Mouse (Mus musculus) kidney, embryonic 15.5 days (tissue): Measurements from ENCODE around the gene Lrp2. TPM values are rescaled to one million over a fixed set of nuclear protein-coding genes. Genes with fewer than 3 reads are reported as not detected.

Experiments
- ATAC-seq: fragments of 200-750 bp; cut with Nextera tagmentation; replicated peaks from 2 replicates; pipeline ENCODE4 v1.8.0; 2017; ENCODE audit warnings: moderate TSS enrichment; ENCODE audit not compliant: low FRiP score
- H3K27ac ChIP-seq: fragments of 300-500 bp; sonication (generic); 2 replicates; pipeline ENCODE4 v1.5.1; 2015; ENCODE audit warnings: mild to moderate bottlenecking, inconsistent platforms
- H3K27me3 ChIP-seq: fragments of 300-500 bp; sonication (generic); 2 replicates; pipeline ENCODE4 v1.6.1; 2015; ENCODE audit warnings: inconsistent platforms
- H3K36me3 ChIP-seq: fragments of 300-500 bp; sonication (generic); 2 replicates; pipeline ENCODE4 v1.6.1; 2015; ENCODE audit warnings: inconsistent platforms
- H3K4me1 ChIP-seq: fragments of 300-500 bp; sonication (generic); 2 replicates; pipeline ENCODE4 v1.6.1; 2015; ENCODE audit warnings: inconsistent platforms
- H3K4me2 ChIP-seq: fragments of 300-500 bp; sonication (generic); 2 replicates; pipeline ENCODE4 v1.6.1; 2015; ENCODE audit warnings: moderate library complexity, mild to moderate bottlenecking, inconsistent platforms
- H3K4me3 ChIP-seq: fragments of 300-500 bp; sonication (generic); replicated peaks from 2 replicates; pipeline ENCODE4 v1.5.1; 2015; ENCODE audit warnings: mild to moderate bottlenecking, inconsistent platforms
- H3K9ac ChIP-seq: fragments of 300-500 bp; sonication (generic); 2 replicates; pipeline ENCODE4 v1.6.1; 2015; ENCODE audit warnings: mild to moderate bottlenecking, inconsistent platforms
- H3K9me3 ChIP-seq: fragments of 300-500 bp; sonication (generic); replicated peaks from 2 replicates; pipeline ENCODE4 v1.6.1; 2016; ENCODE audit warnings: inconsistent platforms
- WGBS: fragments of 180-500 bp; shearing (Covaris S2); methylation state at CpG from one replicate; pipeline ENCODE4 v1.1.7; 2015; ENCODE audit warnings: mixed read lengths; 5-methylcytosine and 5-hydroxymethylcytosine counted together
- polyA plus RNA-seq: library from polyadenylated mRNA; unstranded; fragments of >200 nt; fragmentation: Nextera tagmentation; extraction: Ambion mirVana; gene quantifications from 2 replicates; pipeline ENCODE4 v1.2.1, GENCODE M21; 2015

The Lrp2 gene
- polyA plus RNA-seq, 1 experiment from 2014 or later, result 15.0 TPM

DNA sequence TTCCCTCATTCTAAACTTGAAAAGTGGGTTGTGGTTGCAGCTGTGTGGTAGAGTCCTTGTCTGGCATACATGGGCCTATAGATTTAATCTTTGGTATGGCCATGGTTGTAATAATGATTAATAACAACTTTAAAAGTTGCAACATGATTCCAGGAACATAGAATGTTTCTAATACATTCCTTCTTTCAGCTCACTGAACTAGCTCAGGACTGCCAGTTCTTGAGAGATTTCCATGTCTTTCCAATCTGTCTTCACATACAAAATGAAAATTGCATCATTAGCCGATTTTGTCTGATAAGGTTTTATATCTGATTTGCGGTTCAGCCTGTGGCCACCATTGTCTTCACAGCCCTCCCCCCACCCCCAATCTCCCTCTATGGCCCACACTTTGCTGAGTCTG, 5.8 kb downstream of the Lrp2 start:
- Histone ChIP-seq H3K9ac (no peak overlapping the region), H3K27ac (no peak overlapping the region), H3K4me1 (peaks cover 10% of the 10 kb centered on the region), H3K36me3 (no peaks in the 10 kb centered on the region), H3K27me3 (peaks cover 26% of the 10 kb centered on the region), H3K9me3 (no peaks in the 10 kb centered on the region), H3K4me3 (no peak overlapping the region), H3K4me2 (no peak overlapping the region)
- 84% methylated on average over 2 of the region's 2 CpGs for WGBS
- no peak for ATAC-seq

DNA sequence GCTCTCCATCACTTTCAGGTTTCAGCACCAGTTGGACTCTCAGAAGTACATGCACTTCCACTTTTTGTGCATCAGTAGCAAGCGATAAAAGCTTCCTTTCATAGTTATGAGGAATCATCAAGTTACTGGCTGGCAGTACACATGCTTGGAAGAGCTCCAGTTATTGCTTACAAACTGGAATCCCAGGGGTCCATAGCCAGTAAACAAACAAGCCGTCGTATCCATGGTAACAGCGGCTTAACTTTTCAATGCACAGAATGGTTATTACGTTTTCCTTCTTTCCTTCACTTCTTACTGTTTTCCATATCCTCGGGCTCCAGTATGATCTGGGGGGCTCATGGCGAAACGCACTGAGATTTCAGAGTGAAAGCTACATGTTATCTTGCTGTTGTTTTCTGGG, 7.7 kb downstream of the Lrp2 start:
- Histone ChIP-seq H3K36me3 (no peaks in the 10 kb centered on the region), H3K4me1 (no peaks in the 10 kb centered on the region), H3K27ac (no peak overlapping the region), H3K9ac (no peak overlapping the region), H3K4me2 (no peak overlapping the region), H3K4me3 (no peak overlapping the region), H3K27me3 (peaks cover 9% of the 10 kb centered on the region), H3K9me3 (no peaks in the 10 kb centered on the region)
- WGBS, result 92% methylated on average over 8 of the region's 8 CpGs
- ATAC-seq, result no peak

DNA sequence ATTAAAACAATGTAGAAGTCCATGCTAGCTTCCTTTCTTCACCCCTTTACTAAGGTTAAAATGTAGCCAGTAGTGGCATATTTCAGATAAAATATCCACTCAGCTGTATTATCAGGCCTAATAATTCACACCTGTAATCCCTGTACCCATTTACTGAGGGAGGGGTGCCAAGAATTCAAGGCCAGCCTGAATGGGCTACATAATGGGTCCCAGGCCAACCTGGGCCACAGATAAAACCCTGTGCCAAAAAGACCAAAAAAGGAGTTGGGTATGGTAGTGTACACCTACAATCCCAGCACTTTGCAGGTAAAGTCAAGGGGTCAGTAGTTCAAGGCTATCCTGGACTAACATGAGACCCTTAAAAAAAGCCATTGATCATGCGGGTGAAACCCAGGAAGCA, 9.3 kb downstream of the Lrp2 start:
- Histone ChIP-seq H3K27me3 (no peaks in the 10 kb centered on the region), H3K4me2 (no peak overlapping the region), H3K4me3 (no peak overlapping the region), H3K27ac (no peak overlapping the region), H3K4me1 (no peaks in the 10 kb centered on the region), H3K9me3 (no peaks in the 10 kb centered on the region), H3K36me3 (no peaks in the 10 kb centered on the region), H3K9ac (no peak overlapping the region)
- ATAC-seq, result no peak
- WGBS, result 96% methylated on average over 1 of the region's 1 CpGs

DNA sequence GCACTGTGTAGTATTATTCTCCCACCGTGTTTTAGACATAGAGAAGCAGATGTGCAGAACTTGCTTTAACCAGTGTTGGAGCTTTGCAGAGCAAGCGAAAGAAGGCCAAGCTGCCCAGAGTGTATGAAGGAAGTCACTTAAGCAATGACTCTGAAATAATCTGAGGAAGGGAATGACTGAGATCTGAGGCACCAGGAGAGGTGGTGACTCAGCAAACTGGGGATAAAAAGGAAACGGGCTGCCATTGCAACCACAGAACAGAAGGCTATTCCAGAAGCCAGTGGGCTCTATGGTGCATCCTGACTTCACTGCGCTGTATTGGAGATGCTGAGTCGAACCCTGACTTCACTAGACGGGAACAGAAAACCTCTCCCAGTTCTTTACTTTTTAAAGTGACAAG, 10.9 kb downstream of the Lrp2 start:
- Histone ChIP-seq H3K4me2 (no peak overlapping the region), H3K27ac (no peak overlapping the region), H3K9me3 (no peaks in the 10 kb centered on the region), H3K4me3 (no peak overlapping the region), H3K9ac (no peak overlapping the region), H3K36me3 (no peaks in the 10 kb centered on the region), H3K27me3 (no peaks in the 10 kb centered on the region), H3K4me1 (no peaks in the 10 kb centered on the region)
- no peak for ATAC-seq
- 68% methylated on average over 6 of the region's 6 CpGs for WGBS

DNA sequence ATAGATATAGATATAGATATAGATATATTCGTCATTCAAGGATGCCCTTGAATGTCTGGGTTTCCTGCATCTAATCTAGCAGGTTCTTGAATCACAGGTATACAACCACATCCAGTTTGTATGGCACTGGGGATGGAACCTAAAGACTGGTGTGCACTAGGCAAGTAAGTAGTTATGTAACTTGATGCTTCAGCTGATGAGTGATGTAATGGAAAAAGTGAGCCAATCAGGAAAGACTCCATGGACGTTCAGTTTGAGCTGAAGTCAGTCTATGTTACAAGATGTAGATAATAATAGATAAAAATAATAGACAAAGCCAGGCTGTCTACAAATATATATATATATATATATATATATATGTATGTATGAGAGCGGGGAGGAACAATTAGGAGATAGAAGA, 11.6 kb downstream of the Lrp2 start:
- Histone ChIP-seq H3K4me3 (no peak overlapping the region), H3K9me3 (no peaks in the 10 kb centered on the region), H3K27me3 (no peaks in the 10 kb centered on the region), H3K36me3 (no peaks in the 10 kb centered on the region), H3K9ac (no peak overlapping the region), H3K27ac (no peak overlapping the region), H3K4me2 (no peak overlapping the region), H3K4me1 (no peaks in the 10 kb centered on the region)
- 64% methylated on average over 3 of the region's 3 CpGs for WGBS
- ATAC-seq, result no peak

DNA sequence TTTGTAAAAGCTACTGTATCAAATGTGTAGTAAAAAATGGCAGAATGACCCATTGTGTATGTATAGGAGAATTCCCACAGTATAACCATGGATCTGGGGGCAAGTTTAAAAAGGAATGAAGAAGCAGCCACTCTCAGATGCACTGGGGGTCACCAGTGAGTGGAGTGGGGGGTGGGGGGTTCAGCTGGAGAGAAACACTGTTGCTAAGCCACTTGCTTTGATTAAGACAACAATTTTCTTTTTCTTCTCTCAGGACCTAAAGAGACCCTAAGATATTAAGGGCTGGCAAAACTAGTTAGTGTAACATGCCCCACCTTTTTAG, 12.2 kb downstream of the Lrp2 start:
- H3K36me3 ChIP-seq, result no peaks in the 10 kb centered on the region
- no peak overlapping the region for H3K4me2 ChIP-seq

DNA sequence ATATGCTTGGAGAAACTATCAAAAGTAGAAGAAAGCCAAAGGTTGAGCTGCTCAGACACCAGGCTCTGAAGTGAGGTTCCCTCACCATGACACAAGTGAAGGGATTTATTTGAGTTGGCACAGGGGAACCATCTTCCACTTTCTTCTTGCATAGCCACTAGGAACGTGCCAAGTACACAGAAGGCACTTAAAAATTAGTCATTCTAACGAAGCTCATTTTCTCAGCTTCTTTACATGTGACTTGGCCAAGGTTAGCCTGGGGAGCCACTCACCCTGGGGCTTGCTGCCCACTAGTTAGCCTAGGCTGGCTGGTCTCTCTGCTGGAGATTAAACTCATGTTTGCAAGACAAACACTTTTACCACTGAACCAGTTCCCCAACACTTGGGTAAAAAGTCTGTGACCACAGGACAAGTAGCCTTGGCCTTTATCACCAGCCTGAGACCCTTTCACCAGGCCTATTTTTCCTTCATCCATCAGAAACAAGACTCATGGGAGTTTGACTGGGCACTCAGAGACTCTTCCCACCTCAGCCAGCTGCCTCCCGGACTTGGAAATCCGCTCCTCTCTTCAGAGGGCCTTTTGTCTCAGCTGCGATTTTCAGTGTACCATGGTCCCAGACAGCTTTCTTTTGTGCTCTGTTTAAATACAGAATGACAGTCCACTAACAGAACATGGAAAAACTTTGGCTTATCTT, 12.7 kb downstream of the Lrp2 start:
- no peak overlapping the region for H3K27ac ChIP-seq
- H3K27me3 ChIP-seq, result no peaks in the 10 kb centered on the region
- no peak for ATAC-seq
- no peaks in the 10 kb centered on the region for H3K9me3 ChIP-seq
- WGBS, result 82% methylated on average over 5 of the region's 5 CpGs
- no peak overlapping the region for H3K4me2 ChIP-seq
- no peaks in the 10 kb centered on the region for H3K36me3 ChIP-seq
- H3K4me3 ChIP-seq, result no peak overlapping the region
- H3K4me1 ChIP-seq, result no peaks in the 10 kb centered on the region
- no peak overlapping the region for H3K9ac ChIP-seq

More for the DNA sequence above, 12.2 kb downstream of the Lrp2 start:
- Histone ChIP-seq H3K4me3 (no peak overlapping the region), H3K4me1 (no peaks in the 10 kb centered on the region), H3K9ac (no peak overlapping the region), H3K27ac (no peak overlapping the region), H3K27me3 (no peaks in the 10 kb centered on the region), H3K9me3 (no peaks in the 10 kb centered on the region)
- no peak for ATAC-seq

DNA sequence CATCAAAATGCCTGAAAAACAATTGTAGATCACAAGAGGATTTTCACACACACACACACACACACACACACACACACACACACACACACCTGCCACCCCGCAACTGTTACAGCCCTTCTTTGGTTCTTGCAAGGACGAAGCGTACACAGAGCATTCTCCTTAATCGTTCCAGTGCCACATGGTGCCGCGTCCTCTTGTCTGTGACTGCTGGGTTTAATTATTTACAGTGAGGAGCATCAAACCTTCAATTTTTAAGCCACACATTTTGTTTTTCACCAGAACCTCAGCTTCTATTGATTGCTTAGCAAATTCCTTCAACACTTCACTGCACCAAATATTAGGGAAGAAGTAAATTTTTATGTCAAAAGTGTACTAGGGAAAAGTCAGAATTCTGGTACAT, 15.3 kb downstream of the Lrp2 start:
- no peaks in the 10 kb centered on the region for H3K9me3 ChIP-seq
- no peak overlapping the region for H3K9ac ChIP-seq
- no peaks in the 10 kb centered on the region for H3K27me3 ChIP-seq
- H3K36me3 ChIP-seq, result no peaks in the 10 kb centered on the region
- WGBS, result 66% methylated on average over 6 of the region's 6 CpGs
- ATAC-seq, result peak; percentile 60; the same call in 1 of the 2 replicates
- H3K4me2 ChIP-seq, result no peak overlapping the region
- no peak overlapping the region for H3K27ac ChIP-seq
- 0 out of 2 replicates have a peak, but pooled peaks cover 2% of the 10 kb centered on the region for H3K4me1 ChIP-seq
- H3K4me3 ChIP-seq, result no peak overlapping the region

DNA sequence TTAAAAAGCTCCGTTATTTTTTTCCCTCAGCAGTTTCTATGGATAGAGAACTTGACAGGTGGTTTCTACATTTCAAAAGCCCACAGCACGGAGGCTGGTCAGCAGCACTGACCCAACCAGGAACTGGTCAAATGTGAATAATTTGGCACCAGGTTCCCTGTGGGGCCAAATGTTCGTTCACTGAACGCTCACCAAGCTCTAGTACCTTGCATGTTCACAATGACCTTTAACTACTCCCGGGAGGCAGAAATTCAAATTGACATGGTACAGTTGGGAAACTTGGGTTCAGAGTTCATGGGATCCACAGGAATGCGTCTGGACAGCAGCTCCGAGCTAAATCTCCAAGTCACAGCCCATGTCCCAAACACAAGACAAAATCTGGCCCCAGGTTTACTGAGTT, 19.6 kb downstream of the Lrp2 start:
- Histone ChIP-seq H3K27ac (no peak overlapping the region), H3K9ac (no peak overlapping the region), H3K4me1 (0 out of 2 replicates have a peak, but pooled peaks cover 2% of the 10 kb centered on the region), H3K27me3 (no peaks in the 10 kb centered on the region), H3K36me3 (no peaks in the 10 kb centered on the region), H3K4me2 (no peak overlapping the region), H3K9me3 (no peaks in the 10 kb centered on the region), H3K4me3 (no peak overlapping the region)
- 70% methylated on average over 7 of the region's 7 CpGs for WGBS
- 0 out of 2 replicates have a peak, but pooled peaks have one; percentile 43 for ATAC-seq

DNA sequence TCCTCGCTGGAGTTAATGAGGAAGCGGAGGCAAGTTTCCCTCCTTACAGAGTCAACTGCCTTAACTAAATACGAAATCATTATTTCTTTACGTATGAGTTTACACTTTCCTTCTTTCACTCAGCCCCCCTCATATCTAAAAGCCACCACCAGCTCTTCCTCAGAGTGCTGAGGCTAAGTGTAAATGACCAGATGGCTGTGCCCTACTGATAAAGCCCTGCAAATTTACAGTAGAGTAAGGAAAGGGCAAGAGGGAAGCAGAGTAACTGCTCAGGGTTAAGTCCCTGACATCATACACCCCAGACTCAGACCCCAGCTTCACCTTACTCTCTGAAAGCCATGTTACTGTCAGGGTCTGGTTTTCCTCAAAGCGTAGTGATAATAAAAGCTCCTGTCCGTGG, 22.4 kb downstream of the Lrp2 start:
- no peak for ATAC-seq
- peaks cover 7% of the 10 kb centered on the region; the same call in 1 of the 2 replicates for H3K27me3 ChIP-seq
- whole genome bisulfite sequencing, result 77% methylated on average over 6 of the region's 6 CpGs
- no peak overlapping the region for H3K4me3 ChIP-seq
- no peak overlapping the region for H3K4me2 ChIP-seq
- H3K27ac ChIP-seq, result no peak overlapping the region
- H3K4me1 ChIP-seq, result peaks cover 18% of the 10 kb centered on the region
- H3K36me3 ChIP-seq, result no peaks in the 10 kb centered on the region
- H3K9me3 ChIP-seq, result no peaks in the 10 kb centered on the region
- no peak overlapping the region for H3K9ac ChIP-seq

DNA sequence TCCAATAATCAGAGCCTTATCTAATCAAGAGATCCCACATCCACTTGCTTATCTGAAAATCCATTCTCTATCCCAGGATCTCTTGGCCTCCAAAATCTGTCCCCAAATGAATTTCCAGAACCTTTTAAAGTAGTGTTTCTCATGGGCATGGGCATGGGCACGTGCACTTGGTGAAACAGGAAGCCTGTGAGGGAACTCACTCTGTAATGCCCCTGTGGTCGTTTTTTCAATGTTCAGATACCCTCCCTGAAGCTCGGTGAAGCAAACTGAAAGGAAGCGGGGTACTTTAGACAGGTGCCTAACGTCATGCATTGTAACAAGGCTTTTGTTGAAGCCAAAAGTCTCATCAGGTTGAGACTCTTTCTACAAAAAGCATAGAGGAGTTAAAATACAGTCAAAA, 23.1 kb downstream of the Lrp2 start:
- WGBS, result 61% methylated on average over 5 of the region's 5 CpGs
- Histone ChIP-seq H3K4me3 (no peak overlapping the region), H3K27ac (no peak overlapping the region), H3K27me3 (peaks cover 12% of the 10 kb centered on the region; the same call in 1 of the 2 replicates), H3K4me1 (peaks cover 18% of the 10 kb centered on the region), H3K4me2 (no peak overlapping the region), H3K9ac (no peak overlapping the region), H3K36me3 (no peaks in the 10 kb centered on the region), H3K9me3 (no peaks in the 10 kb centered on the region)
- no peak for ATAC-seq

DNA sequence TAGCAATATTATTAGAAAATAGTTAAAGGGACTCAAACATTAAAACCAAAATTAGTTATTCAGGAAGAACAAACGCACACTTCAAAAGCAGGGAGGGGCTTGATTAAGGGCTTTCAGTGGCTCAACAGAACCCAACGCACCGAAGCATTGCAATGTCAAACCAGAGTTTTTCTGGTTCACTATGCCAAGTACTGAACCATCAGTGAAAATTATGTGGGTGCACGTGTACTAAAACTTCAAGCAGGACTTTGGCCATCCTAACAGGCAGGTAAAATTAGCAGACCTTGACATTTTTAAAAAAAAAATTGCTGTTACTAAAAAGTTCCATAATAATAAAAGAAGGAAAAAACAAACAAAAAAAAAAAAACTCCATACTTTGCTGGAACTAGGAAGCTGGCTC, 25.6 kb downstream of the Lrp2 start:
- no peak for ATAC-seq
- H3K27ac ChIP-seq, result no peak overlapping the region
- WGBS, result 24% methylated on average over 4 of the region's 4 CpGs
- peaks cover 12% of the 10 kb centered on the region; the same call in 1 of the 2 replicates for H3K27me3 ChIP-seq
- no peaks in the 10 kb centered on the region for H3K9me3 ChIP-seq
- H3K36me3 ChIP-seq, result no peaks in the 10 kb centered on the region
- H3K9ac ChIP-seq, result no peak overlapping the region
- H3K4me2 ChIP-seq, result peak overlapping the region; percentile 42
- peaks cover 16% of the 10 kb centered on the region for H3K4me1 ChIP-seq
- H3K4me3 ChIP-seq, result no peak overlapping the region

DNA sequence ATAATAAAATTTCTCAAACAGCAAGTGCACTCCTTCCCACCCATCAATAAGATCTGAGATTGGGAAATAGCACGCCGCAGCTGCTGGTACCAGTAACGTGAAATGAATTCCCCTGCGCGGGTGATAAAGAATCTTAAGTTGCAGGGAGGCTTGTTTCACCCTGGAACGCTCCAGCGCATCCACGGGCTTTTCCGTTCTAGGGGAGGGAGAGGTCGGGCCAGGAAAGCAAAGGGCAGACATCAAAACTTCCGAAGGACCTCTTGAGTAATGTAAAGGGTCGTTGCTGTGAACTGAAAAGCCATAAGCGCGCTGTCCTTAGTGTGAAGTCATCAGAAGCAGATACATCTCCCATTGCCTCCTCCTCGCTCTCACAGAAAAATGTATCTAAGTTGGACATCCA, 26.5 kb downstream of the Lrp2 start:
- Histone ChIP-seq H3K9me3 (no peaks in the 10 kb centered on the region), H3K4me3 (peak overlapping the region; percentile 10; the same call in 1 of the 2 replicates), H3K4me1 (peaks cover 16% of the 10 kb centered on the region), H3K36me3 (no peaks in the 10 kb centered on the region), H3K27ac (no peak overlapping the region), H3K4me2 (peak overlapping the region; percentile 42), H3K9ac (no peak overlapping the region), H3K27me3 (peaks cover 12% of the 10 kb centered on the region; the same call in 1 of the 2 replicates)
- ATAC-seq, result peak; percentile 55
- 20% methylated on average over 15 of the region's 15 CpGs for WGBS
